Mouse (Mus musculus) embryonic fibroblast, embryonic 13.5 days (primary cell): ENCODE measurements at regions not wholly inside any gene's neighbourhood (a gene's known extent, or its start where the extent isn't known, plus 50 kb on each side); places are given as distances from the start of the nearest gene placed in this dataset.

Experiments used
- H3K27ac ChIP-seq: 2 replicates; pipeline ENCODE4 v1.5.1; 2012; ENCODE audit warnings: low read length, control low read depth, inconsistent platforms; ENCODE audit not compliant: insufficient read depth
- H3K4me1 ChIP-seq: 2 replicates; pipeline ENCODE4 v1.6.1; 2011; ENCODE audit warnings: low read length; ENCODE audit not compliant: control insufficient read depth, insufficient read depth
- H3K4me3 ChIP-seq: 2 replicates; pipeline ENCODE4 v1.5.1; 2011; ENCODE audit warnings: mild to moderate bottlenecking, control low read depth, low read length; ENCODE audit not compliant: insufficient read depth
- CTCF ChIP-seq: IDR thresholded peaks from 2 replicates; pipeline ENCODE4 v1.5.1; 2011; ENCODE audit warnings: mild to moderate bottlenecking, control low read depth, low read length, moderate library complexity, borderline replicate concordance; ENCODE audit not compliant: insufficient read depth
- POLR2A ChIP-seq: IDR thresholded peaks from 2 replicates; pipeline ENCODE4 v1.6.1; 2011; ENCODE audit warnings: low read depth, mild to moderate bottlenecking, control low read depth, low read length, moderate library complexity

DNA sequence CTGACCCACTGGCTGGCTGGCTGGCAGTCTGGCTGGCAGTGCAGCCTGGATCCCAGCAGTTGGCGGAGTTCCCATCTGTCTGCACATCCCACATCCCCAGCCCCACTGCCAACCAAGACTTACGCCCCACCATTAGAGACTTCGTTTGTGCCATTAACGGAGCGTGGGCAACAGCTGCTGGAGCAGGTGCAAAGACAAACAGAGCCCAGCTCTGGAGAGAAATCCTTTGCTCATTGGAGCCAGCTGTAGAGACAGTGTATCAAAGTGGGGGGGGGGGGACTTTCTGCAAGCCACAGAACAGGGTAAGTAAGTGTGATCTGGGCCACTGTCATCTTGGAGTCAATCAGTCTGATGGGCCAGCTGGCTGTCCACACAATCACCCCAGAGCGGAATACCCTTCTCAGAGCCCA lies 52.3 kb downstream of the Rplp1 start:
- Histone ChIP-seq H3K4me1 (no peaks in the 10 kb centered on the region), H3K4me3 (no peak overlapping the region), H3K27ac (no peak overlapping the region)

DNA sequence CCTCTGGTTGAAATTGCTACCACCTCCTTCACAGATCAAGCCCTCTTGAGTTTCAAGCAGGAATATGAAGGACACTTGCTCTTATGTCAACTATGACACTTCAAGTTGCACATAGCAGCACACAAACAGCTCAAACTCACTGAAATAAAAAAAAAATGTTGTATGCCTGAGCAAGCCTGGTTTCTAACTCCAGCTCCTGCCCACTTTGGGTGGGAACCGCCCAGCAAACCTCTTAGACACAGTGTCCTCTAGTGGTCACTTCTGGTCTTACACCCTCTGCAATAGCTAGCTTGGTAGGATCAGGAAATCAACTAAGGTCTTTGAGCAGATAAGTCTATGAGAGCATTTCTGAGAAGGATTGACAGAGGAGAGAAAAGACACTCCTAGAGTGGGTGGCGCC lies 54.2 kb downstream of the Rplp1 start:
- no peak overlapping the region for H3K4me3 ChIP-seq
- H3K4me1 ChIP-seq: no peaks in the 10 kb centered on the region
- no peak overlapping the region for H3K27ac ChIP-seq
- peak; percentile 38; the same call in 1 of the 2 replicates for TF ChIP-seq CTCF
- no peak for TF ChIP-seq POLR2A

More for the DNA sequence above, 52.3 kb downstream of the Rplp1 start:
- TF ChIP-seq POLR2A (no peak), CTCF (no peak)

DNA sequence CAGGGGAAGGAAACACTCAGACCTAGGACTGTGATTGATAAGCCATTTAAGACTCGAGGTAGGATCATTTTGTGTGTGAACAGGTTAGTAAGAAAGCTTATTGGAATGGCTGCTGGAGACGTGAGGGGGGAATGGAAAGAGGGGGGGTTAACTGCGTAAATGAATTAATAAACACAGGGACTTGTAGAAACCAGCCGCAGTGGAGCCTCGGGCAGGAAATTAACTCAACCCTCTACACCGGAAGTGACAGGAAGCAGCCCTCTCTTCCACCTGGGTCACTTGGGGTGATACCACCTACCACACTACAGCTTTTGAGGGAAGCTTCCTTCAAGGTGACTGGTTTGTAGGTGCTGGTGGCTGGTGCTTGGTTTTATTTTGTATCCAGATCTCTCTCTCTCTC lies 54.9 kb downstream of the Rplp1 start:
- Histone ChIP-seq H3K4me3 (no peak overlapping the region), H3K27ac (no peak overlapping the region), H3K4me1 (no peaks in the 10 kb centered on the region)
- TF ChIP-seq POLR2A: no peak
- TF ChIP-seq CTCF: no peak

DNA sequence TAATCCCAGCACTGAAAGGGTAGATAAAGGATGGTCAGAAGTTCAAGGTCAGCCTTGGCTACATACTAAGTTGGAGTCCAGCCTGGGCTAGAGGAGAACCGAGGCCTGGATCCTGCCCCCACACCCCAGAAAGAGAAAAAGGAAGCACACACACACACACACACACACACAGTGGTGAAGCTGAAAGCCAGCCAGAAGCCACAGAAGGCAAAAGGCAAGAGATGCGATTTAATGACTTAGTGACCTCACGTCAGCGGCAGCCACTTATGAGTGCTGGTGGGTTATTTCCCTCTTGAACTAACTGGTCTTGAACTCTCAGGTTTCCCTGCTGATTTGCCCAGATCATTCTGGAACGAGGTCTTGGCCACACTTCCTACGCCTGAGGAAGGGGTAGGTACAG lies 56.5 kb downstream of the Rplp1 start:
- no peak overlapping the region for H3K27ac ChIP-seq
- no peak overlapping the region for H3K4me3 ChIP-seq
- no peaks in the 10 kb centered on the region for H3K4me1 ChIP-seq
- TF ChIP-seq CTCF (no peak), POLR2A (no peak)

DNA sequence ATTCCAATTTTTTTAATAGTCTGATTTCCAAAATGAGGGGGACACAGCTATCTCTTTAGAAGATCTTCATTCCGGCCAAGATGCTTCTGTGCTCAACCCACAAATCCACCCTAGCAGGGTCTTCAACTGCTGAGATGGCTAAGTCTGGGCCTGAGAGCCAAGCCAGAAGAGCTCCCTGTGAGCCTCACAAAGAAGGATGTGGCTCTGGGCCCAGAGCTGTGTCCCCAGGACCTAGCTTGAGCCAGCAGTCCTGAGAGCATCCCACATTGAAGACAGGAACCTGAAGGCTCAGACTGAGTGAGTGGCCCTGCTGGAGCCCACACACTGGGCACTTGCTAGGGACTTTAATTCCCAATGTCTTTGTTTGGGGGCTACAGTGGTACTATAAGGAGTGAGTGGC lies 57.7 kb downstream of the Rplp1 start:
- Histone ChIP-seq H3K27ac (no peak overlapping the region), H3K4me3 (no peak overlapping the region), H3K4me1 (no peaks in the 10 kb centered on the region)
- TF ChIP-seq CTCF (no peak), POLR2A (no peak)

DNA sequence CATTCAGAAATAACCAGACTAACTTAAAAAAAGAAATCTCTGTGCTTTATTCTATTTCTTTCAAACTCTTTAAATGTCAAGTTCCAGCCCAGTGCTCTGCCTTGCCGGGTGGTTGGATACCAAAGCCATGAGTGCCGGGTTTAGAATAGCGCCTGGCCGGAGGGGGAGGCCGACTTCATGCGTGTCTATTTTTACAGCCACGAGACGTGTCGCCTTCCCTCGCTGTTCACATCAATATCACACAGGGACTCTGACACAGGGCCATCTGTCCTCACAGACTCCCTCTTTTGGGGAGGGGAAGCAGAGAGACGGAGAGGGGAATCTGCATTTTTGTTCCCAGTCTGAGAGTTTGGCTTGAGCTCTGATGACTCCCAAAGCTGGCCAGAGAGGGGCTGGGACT lies 58.7 kb downstream of the Rplp1 start:
- Histone ChIP-seq H3K4me3 (no peak overlapping the region), H3K27ac (no peak overlapping the region), H3K4me1 (no peaks in the 10 kb centered on the region)
- TF ChIP-seq POLR2A: no peak
- TF ChIP-seq CTCF: no peak

DNA sequence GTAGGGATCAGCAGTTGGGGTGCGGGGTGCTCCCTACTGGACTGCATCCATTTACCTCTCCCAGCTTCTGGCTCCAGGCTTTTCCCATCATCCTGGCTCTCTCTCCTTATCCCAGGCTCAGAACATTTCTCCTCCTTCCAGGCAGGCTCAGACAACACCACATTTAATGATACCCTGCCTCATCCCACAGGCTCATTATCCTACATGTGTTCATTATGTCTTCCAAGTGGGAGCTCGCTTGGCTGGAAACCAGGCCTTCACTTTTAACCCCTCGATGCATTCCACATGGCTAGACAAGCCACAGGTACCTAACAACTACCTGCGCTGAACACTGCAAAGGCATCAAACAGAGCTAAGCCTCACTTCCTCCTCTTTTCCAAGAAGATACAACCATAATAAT lies 60.5 kb downstream of the Rplp1 start:
- no peak for TF ChIP-seq POLR2A
- TF ChIP-seq CTCF: no peak
- Histone ChIP-seq H3K27ac (no peak overlapping the region), H3K4me3 (no peak overlapping the region), H3K4me1 (no peaks in the 10 kb centered on the region)

DNA sequence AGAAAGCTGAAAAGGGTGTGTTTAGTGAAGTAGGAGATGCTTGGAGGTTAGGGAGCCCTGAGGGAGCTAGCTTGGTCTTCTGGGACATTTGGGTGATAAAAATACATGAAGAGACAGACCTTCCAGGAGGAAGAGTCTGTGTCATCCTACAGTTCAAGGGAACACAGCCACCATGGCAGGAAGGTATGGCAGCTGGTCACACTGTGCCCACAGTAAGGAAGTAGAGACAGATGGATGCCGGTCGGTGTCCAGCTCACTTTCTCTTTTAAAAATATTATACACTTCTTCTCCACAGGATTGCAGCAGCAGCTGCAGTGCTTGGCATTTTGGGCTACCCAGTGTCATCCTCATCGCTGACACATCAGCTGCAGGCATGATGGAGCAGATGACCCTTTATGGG lies 63.0 kb downstream of the Rplp1 start:
- Histone ChIP-seq H3K27ac (no peak overlapping the region), H3K4me1 (no peaks in the 10 kb centered on the region), H3K4me3 (no peak overlapping the region)
- TF ChIP-seq POLR2A (no peak), CTCF (no peak)

DNA sequence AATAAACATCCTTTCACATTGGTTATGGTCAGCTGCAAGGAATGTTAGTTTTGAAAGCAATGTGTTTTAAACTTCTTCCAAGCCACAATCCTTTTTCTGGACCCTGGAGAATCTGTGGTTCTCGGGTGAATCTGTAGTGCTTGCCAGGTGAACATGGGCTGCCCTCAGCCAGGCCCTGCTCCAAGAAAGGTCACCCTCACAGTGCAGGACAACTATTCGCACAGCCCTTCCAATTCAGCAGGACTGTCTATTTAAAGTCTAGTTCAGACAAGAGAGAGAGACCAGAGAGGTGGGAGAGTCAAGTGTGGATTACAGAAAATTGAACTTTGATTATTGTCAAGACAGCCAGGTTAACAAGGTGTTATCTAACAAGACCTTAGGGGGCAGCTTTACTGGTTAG lies 65.9 kb downstream of the Rplp1 start:
- Histone ChIP-seq H3K4me1 (no peaks in the 10 kb centered on the region), H3K27ac (no peak overlapping the region), H3K4me3 (no peak overlapping the region)
- TF ChIP-seq POLR2A: no peak
- TF ChIP-seq CTCF: no peak

DNA sequence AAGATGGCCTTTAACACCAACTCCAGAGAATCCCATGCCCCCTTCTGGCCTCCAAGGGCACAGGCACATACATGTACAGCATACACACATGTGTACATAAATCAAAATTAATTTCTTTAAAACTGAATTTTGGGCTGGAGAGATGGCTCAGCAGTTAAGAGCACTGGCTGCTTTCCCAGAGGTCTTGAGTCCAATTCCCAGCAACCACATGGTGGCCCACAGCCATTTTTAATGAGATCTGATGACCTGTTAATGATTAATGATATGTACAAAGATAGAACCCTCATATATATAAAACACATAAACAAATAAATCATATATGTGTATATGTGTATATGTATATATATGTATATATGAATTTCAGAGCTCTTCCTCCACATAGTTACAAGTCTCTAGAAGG lies 66.8 kb downstream of the Rplp1 start:
- Histone ChIP-seq H3K4me1 (no peaks in the 10 kb centered on the region), H3K4me3 (no peak overlapping the region), H3K27ac (no peak overlapping the region)
- TF ChIP-seq CTCF (no peak), POLR2A (no peak)

DNA sequence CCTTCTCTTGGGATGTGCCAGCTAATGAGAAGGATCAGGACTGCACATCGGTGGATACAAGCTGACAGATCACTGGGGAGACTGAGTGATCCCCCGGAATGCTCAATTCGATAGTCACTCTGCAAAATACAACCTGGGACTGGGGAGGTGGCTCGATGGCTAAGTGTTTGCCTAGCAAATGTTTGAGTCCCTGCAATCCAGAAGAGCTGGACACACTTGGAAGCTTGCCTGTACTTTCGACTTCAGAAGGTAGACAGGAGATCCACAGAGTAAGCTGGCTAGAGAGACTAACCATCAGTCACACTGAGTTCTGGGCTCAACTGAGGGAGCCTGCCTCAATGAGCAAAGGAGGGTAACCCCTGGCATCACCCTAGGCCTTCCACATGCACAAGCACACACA lies 69.7 kb downstream of the Rplp1 start:
- H3K4me3 ChIP-seq: no peak overlapping the region
- TF ChIP-seq CTCF (no peak), POLR2A (no peak)
- no peaks in the 10 kb centered on the region for H3K4me1 ChIP-seq
- H3K27ac ChIP-seq: no peak overlapping the region
